Mouse (Mus musculus): ENCODE results near the gene Plk1. TPM values are rescaled to one million over a fixed set of nuclear protein-coding genes. Genes with fewer than 3 reads are reported as not detected.

The Plk1 gene
- polyA plus RNA-seq (2014; fragmentation: Nextera tagmentation; extraction: Ambion mirVana), result 141 and 160 TPM in 2 replicates

DNA sequence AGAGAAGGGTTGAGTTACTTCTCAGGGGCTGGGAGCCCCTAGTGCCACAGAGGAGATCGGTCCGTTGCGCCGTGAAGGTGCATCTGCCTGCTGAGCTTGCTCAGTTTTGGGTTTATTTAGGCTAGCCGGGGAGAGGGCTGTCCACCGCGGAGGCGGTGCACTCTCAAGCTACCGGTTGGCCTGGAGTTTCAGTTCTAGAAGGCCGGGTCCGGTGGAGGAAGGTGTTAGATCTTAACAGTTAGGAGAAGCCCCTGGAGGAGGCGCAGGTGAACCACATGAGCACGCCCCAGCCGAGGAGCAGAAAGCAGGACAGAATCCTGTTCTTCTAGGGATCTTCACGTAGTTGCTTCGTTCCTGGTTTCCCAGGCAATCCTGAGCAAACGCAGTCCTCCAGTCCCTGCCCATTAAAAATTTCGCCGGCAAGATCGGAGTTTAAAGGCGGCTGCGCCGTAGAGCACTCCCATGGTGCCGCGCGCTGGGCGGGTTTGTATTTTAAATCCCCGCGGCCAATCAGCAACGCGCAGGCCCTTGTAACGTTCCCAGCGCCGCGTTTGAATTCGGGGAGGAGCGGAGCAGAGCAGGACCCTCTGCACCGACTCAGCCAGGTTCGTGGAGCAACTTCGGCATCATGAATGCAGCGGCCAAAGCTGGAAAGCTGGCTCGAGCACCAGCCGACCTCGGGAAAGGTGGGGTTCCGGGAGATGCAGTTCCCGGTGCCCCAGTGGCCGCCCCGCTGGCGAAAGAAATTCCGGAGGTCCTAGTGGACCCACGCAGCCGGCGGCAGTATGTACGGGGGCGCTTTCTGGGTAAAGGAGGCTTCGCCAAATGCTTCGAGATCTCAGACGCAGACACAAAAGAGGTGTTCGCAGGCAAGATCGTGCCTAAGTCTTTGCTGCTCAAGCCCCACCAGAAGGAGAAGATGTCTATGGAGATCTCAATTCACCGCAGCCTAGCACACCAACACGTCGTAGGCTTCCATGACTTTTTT is at the start of gene Plk1:
Gene Plk1, plus strand, starts transcription at position 525 of the 988 bp plus-strand sequence.
- DNase-seq, result peak; percentile 97
- Histone ChIP-seq H3K9me3 (ENCODE audit: low read depth, low read length) (no peaks in the 10 kb centered on the region), H3K9ac (peak within 1 kb of the TSS; percentile 74), H3K27ac (ENCODE audit: low read depth) (peak within 1 kb of the TSS; percentile 86), H3K27me3 (ENCODE audit: insufficient read depth, low read length) (no peaks in the 10 kb centered on the region), H3K4me2 (peak within 1 kb of the TSS; percentile 66), H3K4me1 (ENCODE audit: insufficient read depth) (peaks cover 9% of the 10 kb centered on the region), H3K4me3 (ENCODE audit: low read depth, low read length) (peak within 1 kb of the TSS; percentile 79), H3K36me3 (ENCODE audit: insufficient read depth) (peaks cover 33% of the 10 kb centered on the region)
- peak; percentile 10; the same call in 1 of the 2 replicates for TF ChIP-seq CTCF (IDR thresholded peaks at IDR 0.05; ENCODE audit: low read depth)
- under 1% methylated on average over 63 of the region's 63 CpGs for WGBS
- peak; percentile 95 for ATAC-seq (ENCODE audit: insufficient read depth)

DNA sequence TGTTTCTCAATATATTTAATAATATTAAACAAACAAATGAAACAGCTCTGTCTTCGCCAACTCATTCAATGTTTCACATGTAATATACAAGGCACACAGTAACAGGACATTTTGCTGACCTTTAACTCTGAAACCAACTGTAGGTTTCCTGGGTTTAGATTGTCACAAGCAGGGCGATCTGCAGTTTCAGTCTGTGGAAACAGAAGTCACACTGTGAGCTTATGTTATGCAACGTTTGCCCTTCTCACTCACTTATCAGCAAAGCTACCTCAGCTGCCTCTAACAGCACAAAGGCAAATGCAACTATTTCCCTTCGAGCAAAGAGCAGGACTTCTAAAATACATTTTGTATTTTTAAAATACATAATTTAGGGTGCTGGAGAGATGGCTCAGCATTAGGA is 35.7 kb upstream of the Plk1 start:
- peaks cover 83% of the 10 kb centered on the region for H3K36me3 ChIP-seq (ENCODE audit: insufficient read depth)
- no peak overlapping the region for H3K4me3 ChIP-seq (ENCODE audit: low read depth, low read length)
- H3K27ac ChIP-seq (ENCODE audit: low read depth), result no peak overlapping the region
- no peak for TF ChIP-seq CTCF (IDR thresholded peaks at IDR 0.05; ENCODE audit: low read depth)
- no peaks in the 10 kb centered on the region for H3K9me3 ChIP-seq (ENCODE audit: low read depth, low read length)
- H3K4me2 ChIP-seq, result no peak overlapping the region
- WGBS, result 78% methylated on average over 4 of the region's 4 CpGs
- H3K9ac ChIP-seq, result no peak overlapping the region
- no peaks in the 10 kb centered on the region for H3K4me1 ChIP-seq (ENCODE audit: insufficient read depth)
- no peak for ATAC-seq (ENCODE audit: insufficient read depth)
- DNase-seq, result no peak
- no peaks in the 10 kb centered on the region for H3K27me3 ChIP-seq (ENCODE audit: insufficient read depth, low read length)

DNA sequence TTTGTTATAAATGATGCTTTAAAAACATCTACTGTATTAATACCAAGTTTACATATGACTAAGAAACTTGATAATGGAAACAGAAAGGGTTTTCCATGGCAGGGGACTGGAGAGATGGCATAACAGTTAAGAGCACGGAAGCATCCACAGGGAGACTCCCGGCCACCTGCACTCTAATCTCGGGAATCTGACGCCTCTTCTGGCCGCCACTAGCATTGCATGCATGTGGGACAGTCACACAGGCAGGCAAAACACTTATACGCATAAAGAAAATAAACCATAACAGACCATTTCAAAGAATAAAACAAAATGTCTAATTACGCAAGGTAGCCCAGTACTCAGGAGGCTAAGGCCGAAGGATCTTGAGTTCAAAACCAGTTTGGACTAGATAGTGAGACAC is 33.6 kb upstream of the Plk1 start:
- Histone ChIP-seq H3K4me1 (ENCODE audit: insufficient read depth) (no peaks in the 10 kb centered on the region), H3K4me3 (ENCODE audit: low read depth, low read length) (no peak overlapping the region), H3K36me3 (ENCODE audit: insufficient read depth) (peaks cover 73% of the 10 kb centered on the region), H3K27ac (ENCODE audit: low read depth) (no peak overlapping the region), H3K9ac (no peak overlapping the region), H3K9me3 (ENCODE audit: low read depth, low read length) (no peaks in the 10 kb centered on the region), H3K4me2 (no peak overlapping the region), H3K27me3 (ENCODE audit: insufficient read depth, low read length) (no peaks in the 10 kb centered on the region)
- ATAC-seq (ENCODE audit: insufficient read depth) (no peak), DNase-seq (no peak)
- TF ChIP-seq CTCF (IDR thresholded peaks at IDR 0.05; ENCODE audit: low read depth), result 0 out of 2 replicates have a peak, but pooled peaks have one; percentile 11
- WGBS, result 73% methylated on average over 8 of the region's 8 CpGs

DNA sequence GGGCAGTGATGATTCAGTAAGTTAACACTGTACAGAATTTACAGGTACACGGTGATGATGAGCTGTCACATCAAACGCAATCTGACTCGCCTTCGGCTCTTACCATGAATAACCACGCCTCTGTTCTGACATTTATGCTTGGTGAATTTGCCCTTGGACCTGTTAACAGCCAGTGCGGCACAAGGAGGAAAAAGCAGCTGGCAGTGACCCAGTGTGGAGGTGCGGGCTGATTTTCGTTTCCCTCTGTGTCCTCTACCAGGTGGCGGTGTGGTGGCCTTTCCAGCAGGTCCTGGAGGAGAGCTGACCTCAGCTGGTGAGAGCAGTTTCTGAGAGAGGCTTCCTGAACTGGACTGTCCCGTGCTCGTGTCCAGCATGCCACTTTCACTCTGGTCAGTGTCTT is 32.3 kb upstream of the Plk1 start:
- Histone ChIP-seq H3K9me3 (ENCODE audit: low read depth, low read length) (no peaks in the 10 kb centered on the region), H3K4me1 (ENCODE audit: insufficient read depth) (no peaks in the 10 kb centered on the region), H3K36me3 (ENCODE audit: insufficient read depth) (peaks cover 61% of the 10 kb centered on the region), H3K27ac (ENCODE audit: low read depth) (no peak overlapping the region), H3K9ac (no peak overlapping the region), H3K4me2 (no peak overlapping the region), H3K27me3 (ENCODE audit: insufficient read depth, low read length) (no peaks in the 10 kb centered on the region), H3K4me3 (ENCODE audit: low read depth, low read length) (no peak overlapping the region)
- ATAC-seq (ENCODE audit: insufficient read depth) (no peak), DNase-seq (no peak)
- no peak for TF ChIP-seq CTCF (IDR thresholded peaks at IDR 0.05; ENCODE audit: low read depth)
- 90% methylated on average over 11 of the region's 11 CpGs for WGBS

DNA sequence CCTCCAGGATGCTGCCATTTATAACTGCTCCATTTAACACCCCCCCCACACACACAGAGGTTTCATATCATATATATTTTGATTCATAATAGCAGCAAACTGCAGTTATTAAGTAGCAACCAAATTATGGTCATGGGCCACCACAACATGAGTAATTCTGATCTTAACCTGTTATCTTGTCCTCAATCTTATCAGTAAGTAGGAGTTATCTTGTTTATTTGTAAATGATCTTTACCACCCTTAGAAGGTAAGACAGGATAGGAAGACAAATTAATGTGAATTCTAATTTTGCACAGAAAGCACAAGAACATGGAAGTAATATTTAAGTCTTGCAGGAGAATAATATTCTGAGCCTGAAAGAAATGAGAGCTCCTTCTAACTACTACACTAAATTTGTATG is 27.4 kb upstream of the Plk1 start:
- H3K36me3 ChIP-seq (ENCODE audit: insufficient read depth), result peaks cover 48% of the 10 kb centered on the region
- H3K9ac ChIP-seq, result peak overlapping the region; percentile 87
- H3K4me3 ChIP-seq (ENCODE audit: low read depth, low read length), result peak overlapping the region; percentile 91
- no peak for DNase-seq
- no peak for TF ChIP-seq CTCF (IDR thresholded peaks at IDR 0.05; ENCODE audit: low read depth)
- H3K27me3 ChIP-seq (ENCODE audit: insufficient read depth, low read length), result no peaks in the 10 kb centered on the region
- peak overlapping the region; percentile 69 for H3K4me2 ChIP-seq
- no peak overlapping the region for H3K27ac ChIP-seq (ENCODE audit: low read depth)
- H3K9me3 ChIP-seq (ENCODE audit: low read depth, low read length), result no peaks in the 10 kb centered on the region
- ATAC-seq (ENCODE audit: insufficient read depth), result no peak
- peaks cover 3% of the 10 kb centered on the region; the same call in 1 of the 2 replicates for H3K4me1 ChIP-seq (ENCODE audit: insufficient read depth)

DNA sequence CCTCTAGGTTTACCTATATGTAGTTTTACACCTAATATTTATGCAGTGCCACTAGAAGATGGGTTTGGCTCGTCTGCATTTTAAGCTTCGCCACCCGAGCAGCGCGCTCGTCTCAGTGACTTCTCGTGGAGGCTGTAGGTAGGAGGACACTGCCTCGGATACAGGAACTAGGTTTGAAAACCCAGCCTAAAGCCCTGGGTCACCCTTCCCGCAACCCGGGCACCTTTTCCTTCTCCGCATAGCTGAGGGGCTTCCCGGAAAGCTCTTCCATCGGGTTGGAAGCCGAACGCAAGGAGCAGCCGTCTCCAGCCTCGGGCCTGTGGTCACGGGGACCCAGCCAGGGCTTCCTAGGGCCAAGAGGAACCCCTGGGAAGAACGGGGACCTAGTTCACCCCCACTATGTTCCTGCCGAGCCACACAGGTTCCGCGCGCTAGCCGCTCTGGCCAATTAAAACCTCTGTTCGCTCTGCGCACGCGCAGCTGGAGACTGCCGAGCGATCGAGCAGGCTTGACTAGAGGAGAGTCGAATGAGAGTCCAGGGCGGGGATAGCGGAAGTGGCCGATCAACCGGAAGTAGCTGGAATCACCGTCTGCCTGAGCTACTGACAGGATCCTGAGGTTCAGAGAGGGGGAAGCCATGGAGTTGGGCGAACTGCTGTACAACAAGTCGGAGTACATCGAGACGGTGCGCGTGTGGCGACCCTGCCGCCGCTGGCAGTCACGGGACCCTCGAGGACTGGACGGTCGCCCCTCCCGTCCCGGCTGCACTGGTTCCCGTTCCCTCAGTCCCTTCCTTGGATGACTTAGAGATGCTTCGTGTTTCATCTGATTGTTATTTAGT is 26.5 kb upstream of the Plk1 start, which contains the start of the genes Palb2 and Dctn5:
Gene Palb2, minus strand, starts transcription at position 489 of the 841 bp plus-strand sequence.
Gene Dctn5, plus strand, starts transcription at position 545 of the 841 bp plus-strand sequence.
- under 1% methylated on average over 54 of the region's 54 CpGs for WGBS
- H3K4me3 ChIP-seq (ENCODE audit: low read depth, low read length), result peak within 1 kb of the TSS; percentile 91
- H3K9ac ChIP-seq, result peak within 1 kb of the TSS; percentile 87
- peak within 1 kb of the TSS; percentile 69 for H3K4me2 ChIP-seq
- peaks cover 3% of the 10 kb centered on the region; the same call in 1 of the 2 replicates for H3K4me1 ChIP-seq (ENCODE audit: insufficient read depth)
- no peak for TF ChIP-seq CTCF (IDR thresholded peaks at IDR 0.05; ENCODE audit: low read depth)
- H3K36me3 ChIP-seq (ENCODE audit: insufficient read depth), result peaks cover 45% of the 10 kb centered on the region
- DNase-seq, result peak; percentile 99
- H3K27me3 ChIP-seq (ENCODE audit: insufficient read depth, low read length), result no peaks in the 10 kb centered on the region
- H3K27ac ChIP-seq (ENCODE audit: low read depth), result peak within 1 kb of the TSS; percentile 70
- no peaks in the 10 kb centered on the region for H3K9me3 ChIP-seq (ENCODE audit: low read depth, low read length)
- peak; percentile 99 for ATAC-seq (ENCODE audit: insufficient read depth)

Data from lung, embryonic 14.5 days (tissue).